Mouse (Mus musculus) liver, embryonic 15.5 days (tissue): ENCODE results near the gene Tacc3. TPM values are rescaled to one million over a fixed set of nuclear protein-coding genes. Genes with fewer than 3 reads are reported as not detected.
A peak's percentile ranks its signal among the peaks of the same experiment; 100 is the strongest.

Source experiments
- ATAC-seq: fragments of 200-750 bp; cut with Nextera tagmentation; 2 replicates; pipeline ENCODE4 v1.8.0; 2017; ENCODE audit warnings: moderate number of reproducible peaks, mild to moderate bottlenecking, moderate library complexity; ENCODE audit not compliant: insufficient read depth
- H3K27ac ChIP-seq: fragments of 300-500 bp; sonication (generic); replicated peaks from 2 replicates; pipeline ENCODE4 v1.5.1; 2015; ENCODE audit warnings: mild to moderate bottlenecking, inconsistent platforms
- H3K27me3 ChIP-seq: fragments of 300-500 bp; sonication (generic); 2 replicates; pipeline ENCODE4 v1.6.1; 2015; ENCODE audit warnings: mild to moderate bottlenecking, inconsistent platforms
- H3K36me3 ChIP-seq: fragments of 300-500 bp; sonication (generic); replicated peaks from 2 replicates; pipeline ENCODE4 v1.6.1; 2015; ENCODE audit warnings: moderate library complexity, mild to moderate bottlenecking, inconsistent platforms
- H3K4me1 ChIP-seq: fragments of 300-500 bp; sonication (generic); replicated peaks from 2 replicates; pipeline ENCODE4 v1.6.1; 2015; ENCODE audit warnings: inconsistent platforms
- H3K4me2 ChIP-seq: fragments of 300-500 bp; sonication (generic); 2 replicates; pipeline ENCODE4 v1.6.1; 2015; ENCODE audit warnings: moderate library complexity, mild to moderate bottlenecking, inconsistent platforms
- H3K4me3 ChIP-seq: fragments of 300-500 bp; sonication (generic); replicated peaks from 2 replicates; pipeline ENCODE4 v1.5.1; 2015; ENCODE audit warnings: mild to moderate bottlenecking, inconsistent platforms
- H3K9ac ChIP-seq: fragments of 300-500 bp; sonication (generic); 2 replicates; pipeline ENCODE4 v1.6.1; 2015; ENCODE audit warnings: moderate library complexity, mild to moderate bottlenecking, inconsistent platforms
- H3K9me3 ChIP-seq: fragments of 300-500 bp; sonication (generic); replicated peaks from 2 replicates; pipeline ENCODE4 v1.6.1; 2016; ENCODE audit warnings: inconsistent platforms
- WGBS: fragments of 180-500 bp; shearing (Covaris S2); methylation state at CpG from one replicate; pipeline ENCODE4 v1.1.7; 2015; ENCODE audit warnings: mixed read lengths; ENCODE audit not compliant: insufficient replicate concordance; 5-methylcytosine and 5-hydroxymethylcytosine counted together
- polyA plus RNA-seq: library from polyadenylated mRNA; unstranded; fragments of >200 nt; fragmentation: Nextera tagmentation; extraction: Ambion mirVana; gene quantifications from 2 replicates; pipeline ENCODE4 v1.2.1, GENCODE M21; 2015

Gene Tacc3
- polyA plus RNA-seq, 1 experiment from 2014 or later: 140 TPM

DNA sequence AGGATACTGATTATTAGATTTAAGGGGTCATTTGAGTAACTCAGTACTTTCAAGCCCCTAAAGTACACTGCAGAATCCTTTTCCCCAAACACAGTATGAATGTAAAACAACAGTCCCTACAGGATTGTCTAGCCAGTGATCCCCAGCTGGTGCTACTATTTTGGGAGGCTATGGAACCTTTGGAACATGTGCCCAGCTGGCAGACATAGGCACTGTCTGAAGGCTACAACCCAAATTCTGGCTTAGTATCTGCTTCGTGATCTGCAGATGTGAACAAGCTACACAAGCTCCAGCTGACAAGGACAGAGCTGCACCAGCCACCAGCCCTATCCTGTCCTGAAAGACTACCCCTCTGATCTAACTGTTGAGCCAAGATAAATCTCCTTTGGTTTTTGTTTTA is 25.4 kb upstream of the Tacc3 start:
- Histone ChIP-seq H3K4me1 (peaks cover 49% of the 10 kb centered on the region), H3K36me3 (peaks cover 26% of the 10 kb centered on the region), H3K27me3 (no peaks in the 10 kb centered on the region), H3K9me3 (no peaks in the 10 kb centered on the region), H3K4me2 (no peak overlapping the region), H3K9ac (no peak overlapping the region), H3K4me3 (no peak overlapping the region), H3K27ac (no peak overlapping the region)
- ATAC-seq: no peak
- WGBS: 50% methylated on average over 1 of the region's 1 CpGs

- Histone ChIP-seq H3K4me2 (no peak overlapping the region), H3K9ac (no peak overlapping the region), H3K27me3 (no peaks in the 10 kb centered on the region), H3K36me3 (peaks cover 50% of the 10 kb centered on the region), H3K4me3 (no peak overlapping the region), H3K9me3 (no peaks in the 10 kb centered on the region), H3K27ac (peak overlapping the region; percentile 43; the same call in 1 of the 2 replicates), H3K4me1 (peaks cover 34% of the 10 kb centered on the region)
- 43% methylated on average over 3 of the region's 3 CpGs for WGBS
- peak; percentile 29; the same call in 1 of the 2 replicates for ATAC-seq
Measured at GRCm38 (mm10) chr5:33635361-33635760, 22.6 kb upstream of the Tacc3 start.

GRCm38 (mm10) chr5:33637606-33638350 is 20.1 kb upstream of the Tacc3 start:
- ATAC-seq: no peak
- H3K9me3 ChIP-seq: no peaks in the 10 kb centered on the region
- peaks cover 75% of the 10 kb centered on the region for H3K36me3 ChIP-seq
- H3K4me1 ChIP-seq: peaks cover 24% of the 10 kb centered on the region
- no peak overlapping the region for H3K4me3 ChIP-seq
- 70% methylated on average over 3 of the region's 3 CpGs for WGBS
- H3K27me3 ChIP-seq: no peaks in the 10 kb centered on the region
- no peak overlapping the region for H3K4me2 ChIP-seq
- H3K9ac ChIP-seq: no peak overlapping the region
- H3K27ac ChIP-seq: no peak overlapping the region

GRCm38 (mm10) chr5:33638826-33639225 is 19.1 kb upstream of the Tacc3 start:
- peaks cover 24% of the 10 kb centered on the region for H3K4me1 ChIP-seq
- no peak overlapping the region for H3K9ac ChIP-seq
- 66% methylated on average over 4 of the region's 4 CpGs for WGBS
- no peak overlapping the region for H3K4me3 ChIP-seq
- H3K36me3 ChIP-seq: peaks cover 85% of the 10 kb centered on the region
- no peak overlapping the region for H3K27ac ChIP-seq
- no peaks in the 10 kb centered on the region for H3K9me3 ChIP-seq
- no peaks in the 10 kb centered on the region for H3K27me3 ChIP-seq
- H3K4me2 ChIP-seq: no peak overlapping the region
- no peak for ATAC-seq

DNA sequence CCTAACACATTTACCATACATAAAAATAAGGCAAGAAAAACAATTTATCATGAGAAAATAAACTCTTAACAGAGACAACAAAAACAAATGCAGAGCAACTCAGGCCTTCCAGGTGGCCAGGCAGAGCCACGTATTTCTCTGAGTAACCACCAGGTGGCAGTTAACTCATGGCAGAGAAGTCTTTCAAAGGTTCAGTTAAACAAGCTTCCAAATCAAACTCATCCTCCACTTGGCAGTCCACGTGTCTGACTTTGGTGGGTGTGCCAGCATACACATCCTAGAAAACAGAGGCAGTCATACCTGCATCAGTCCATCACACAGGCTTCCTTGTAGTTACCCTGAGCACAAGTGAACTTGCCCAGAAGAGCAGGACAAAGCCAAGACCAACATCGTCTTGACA is 17.3 kb upstream of the Tacc3 start:
- Histone ChIP-seq H3K36me3 (peaks cover 93% of the 10 kb centered on the region), H3K27ac (no peak overlapping the region), H3K4me2 (no peak overlapping the region), H3K27me3 (no peaks in the 10 kb centered on the region), H3K4me1 (peaks cover 19% of the 10 kb centered on the region), H3K9me3 (no peaks in the 10 kb centered on the region), H3K9ac (no peak overlapping the region), H3K4me3 (no peak overlapping the region)
- ATAC-seq: no peak
- WGBS: 45% methylated on average over 3 of the region's 3 CpGs

DNA sequence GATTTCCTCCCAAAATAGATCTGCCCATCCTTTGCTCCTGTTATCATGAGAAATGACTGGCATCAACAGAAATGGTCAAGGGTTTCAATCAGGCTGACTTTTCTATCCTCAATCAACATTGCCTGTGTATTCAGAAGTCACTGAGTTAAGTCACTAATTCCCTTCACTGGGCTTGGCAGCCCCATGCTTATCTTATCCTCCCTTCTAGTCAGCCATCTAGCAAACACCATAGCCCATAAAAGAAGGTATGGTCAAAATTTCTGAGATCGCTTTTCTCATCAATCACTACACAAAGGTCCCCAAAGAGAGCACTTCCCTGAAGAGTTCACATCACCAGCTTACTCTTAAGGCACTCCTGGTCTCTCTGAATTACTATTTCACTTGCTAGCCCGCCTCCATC is 6.9 kb upstream of the Tacc3 start:
- peak overlapping the region; percentile 81 for H3K4me2 ChIP-seq
- no peaks in the 10 kb centered on the region for H3K27me3 ChIP-seq
- WGBS: 7% methylated on average over 2 of the region's 2 CpGs
- peak overlapping the region; percentile 93 for H3K9ac ChIP-seq
- peak overlapping the region; percentile 93 for H3K4me3 ChIP-seq
- peak overlapping the region; percentile 92 for H3K27ac ChIP-seq
- H3K4me1 ChIP-seq: peaks cover 77% of the 10 kb centered on the region
- peaks cover 73% of the 10 kb centered on the region for H3K36me3 ChIP-seq
- H3K9me3 ChIP-seq: no peaks in the 10 kb centered on the region
- no peak for ATAC-seq

GRCm38 (mm10) chr5:33651541-33651920 is 6.4 kb upstream of the Tacc3 start:
- ATAC-seq: no peak

GRCm38 (mm10) chr5:33651921-33652782 is 5.8 kb upstream of the Tacc3 start, which contains the start of gene Slbp:
Gene Slbp, minus strand, starts transcription at chr5:33652574.
- Histone ChIP-seq H3K9me3 (no peaks in the 10 kb centered on the region), H3K4me1 (peaks cover 78% of the 10 kb centered on the region), H3K9ac (peak within 1 kb of the TSS; percentile 93), H3K27ac (peak within 1 kb of the TSS; percentile 92), H3K4me2 (peak within 1 kb of the TSS; percentile 81), H3K36me3 (peaks cover 62% of the 10 kb centered on the region), H3K27me3 (no peaks in the 10 kb centered on the region), H3K4me3 (peak within 1 kb of the TSS; percentile 93)
- WGBS: under 1% methylated on average over 82 of the region's 82 CpGs
- peak; percentile 89 for ATAC-seq

More at GRCm38 (mm10) chr5:33651541-33651920, 6.4 kb upstream of the Tacc3 start:
- Histone ChIP-seq H3K27ac (peak overlapping the region; percentile 92), H3K4me2 (peak overlapping the region; percentile 81), H3K4me1 (peaks cover 77% of the 10 kb centered on the region), H3K4me3 (peak overlapping the region; percentile 93), H3K36me3 (peaks cover 68% of the 10 kb centered on the region), H3K27me3 (no peaks in the 10 kb centered on the region), H3K9ac (peak overlapping the region; percentile 93), H3K9me3 (no peaks in the 10 kb centered on the region)
- WGBS: 1% methylated on average over 11 of the region's 11 CpGs

DNA sequence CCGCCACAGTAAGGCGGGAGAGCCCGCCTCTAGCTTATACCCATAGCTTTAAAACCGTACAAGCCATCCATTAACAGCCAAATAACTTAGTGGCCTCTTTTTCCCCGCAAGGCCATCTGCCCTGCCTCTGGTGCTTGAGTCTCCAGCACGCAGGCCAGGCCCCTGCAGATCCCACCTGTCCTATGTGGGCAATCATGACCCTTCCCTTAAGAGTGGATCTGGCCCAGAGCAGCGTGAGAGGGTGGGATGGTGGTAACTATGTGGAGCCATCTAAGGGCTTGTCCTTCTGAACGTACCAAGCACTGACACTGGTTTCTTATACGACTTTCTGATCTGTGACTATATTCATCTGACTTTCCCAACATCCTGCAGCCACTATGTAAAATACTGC is 5.2 kb upstream of the Tacc3 start:
- peak overlapping the region; percentile 69 for H3K9ac ChIP-seq
- H3K9me3 ChIP-seq: no peaks in the 10 kb centered on the region
- WGBS: 3% methylated on average over 9 of the region's 9 CpGs
- H3K36me3 ChIP-seq: peaks cover 56% of the 10 kb centered on the region
- peak overlapping the region; percentile 93 for H3K4me3 ChIP-seq
- peak overlapping the region; percentile 81 for H3K4me2 ChIP-seq
- H3K27ac ChIP-seq: peak overlapping the region; percentile 92
- H3K4me1 ChIP-seq: peaks cover 75% of the 10 kb centered on the region
- peak; percentile 1; the same call in 1 of the 2 replicates for ATAC-seq
- no peaks in the 10 kb centered on the region for H3K27me3 ChIP-seq

- Histone ChIP-seq H3K4me3 (no peak overlapping the region), H3K4me1 (peaks cover 69% of the 10 kb centered on the region), H3K9me3 (no peaks in the 10 kb centered on the region), H3K27me3 (no peaks in the 10 kb centered on the region), H3K36me3 (peaks cover 39% of the 10 kb centered on the region), H3K9ac (no peak overlapping the region), H3K27ac (peak overlapping the region; percentile 92; the same call in 1 of the 2 replicates), H3K4me2 (no peak overlapping the region)
- no peak for ATAC-seq
- WGBS: 90% methylated on average over 13 of the region's 13 CpGs
Measured at GRCm38 (mm10) chr5:33654424-33654823, 3.5 kb upstream of the Tacc3 start.

GRCm38 (mm10) chr5:33655251-33655840 is 2.6 kb upstream of the Tacc3 start:
- Histone ChIP-seq H3K4me3 (0 out of 2 replicates have a peak overlapping the region, but pooled peaks have one; percentile 96), H3K9me3 (no peaks in the 10 kb centered on the region), H3K4me1 (peaks cover 69% of the 10 kb centered on the region), H3K36me3 (peaks cover 35% of the 10 kb centered on the region), H3K9ac (no peak overlapping the region; the same call in 1 of the 2 replicates), H3K27ac (no peak overlapping the region), H3K27me3 (no peaks in the 10 kb centered on the region), H3K4me2 (peak overlapping the region; percentile 93)
- 84% methylated on average over 10 of the region's 10 CpGs for WGBS
- no peak for ATAC-seq
